ENCODE assay signal across 9 mouse cellular contexts in genomic region chr11:111532457-111532856, GRCm38 (mm10).
DNase-seq lines count a peak whose midpoint lies in the region; ATAC-seq and TF ChIP-seq lines count a peak whose summit lies in the region.
"Had no signal": no experiment of that assay in that cellular context is flagged by ENCODE, and none has a peak within 500 bp of the region (broad histone marks: within the 10 kb centered on the region; RNA-seq: fewer than 3 reads in every experiment).

No protein-coding gene starts in this region.

- no peak for TF ChIP-seq CTCF in kidney, adult 2 months (conservative IDR thresholded peaks at IDR 0.05; ENCODE audit: insufficient read depth, insufficient read length, low read depth, low read length)

- no peaks in the 10 kb centered on the region for H3K27me3 ChIP-seq in kidney, adult 2 months (replicated peaks; ENCODE audit: control insufficient read depth, insufficient read depth, low read length)
- H3K27me3 ChIP-seq in kidney, embryonic 16.5 days (ENCODE audit: insufficient read depth, low read length), result peaks cover 3% of the 10 kb centered on the region; the same call in 1 of the 2 replicates
- H3K27me3 ChIP-seq in intestine, embryonic 15.5 days (replicated peaks), result no peaks in the 10 kb centered on the region
- H3K27me3 ChIP-seq: embryonic facial prominence, embryonic 12.5 days had no signal

- no peak overlapping the region for H3K9ac ChIP-seq in kidney, embryonic 16.5 days (replicated peaks; ENCODE audit: low read length)
- H3K9ac ChIP-seq in intestine, embryonic 15.5 days, result no peak overlapping the region
- H3K9ac ChIP-seq: embryonic facial prominence, embryonic 12.5 days had no signal

- no peak for ATAC-seq in kidney, embryonic 16.5 days (ENCODE audit: low FRiP score, low TSS enrichment)
- no peak for ATAC-seq in intestine, embryonic 15.5 days

- H3K9me3 ChIP-seq in kidney, embryonic 16.5 days (ENCODE audit: low read length), result no peaks in the 10 kb centered on the region
- H3K9me3 ChIP-seq in intestine, embryonic 15.5 days, result no peaks in the 10 kb centered on the region
- H3K9me3 ChIP-seq: embryonic facial prominence, embryonic 12.5 days had no signal

- H3K4me2 ChIP-seq in kidney, embryonic 16.5 days (replicated peaks; ENCODE audit: low read depth, low read length), result no peak overlapping the region
- H3K4me2 ChIP-seq in intestine, embryonic 15.5 days (replicated peaks), result no peak overlapping the region
- H3K4me2 ChIP-seq: embryonic facial prominence, embryonic 12.5 days had no signal

- H3K27ac ChIP-seq in kidney, adult 2 months (ENCODE audit: insufficient read depth, low read depth, low read length), result no peak overlapping the region
- no peak overlapping the region for H3K27ac ChIP-seq in kidney, embryonic 16.5 days (ENCODE audit: low read length)
- no peak overlapping the region for H3K27ac ChIP-seq in intestine, embryonic 15.5 days
- H3K27ac ChIP-seq: embryonic facial prominence, embryonic 12.5 days had no signal

- no peak for TF ChIP-seq POLR2A in kidney, adult 2 months (IDR thresholded peaks at IDR 0.05; ENCODE audit: low read depth, low read length)

- no peak overlapping the region for H3K4me3 ChIP-seq in kidney, adult 2 months (ENCODE audit: insufficient read depth, low read depth, low read length)
- no peak overlapping the region for H3K4me3 ChIP-seq in kidney, embryonic 16.5 days (ENCODE audit: low read length)
- no peak overlapping the region for H3K4me3 ChIP-seq in intestine, embryonic 15.5 days (replicated peaks)
- H3K4me3 ChIP-seq: embryonic facial prominence, embryonic 12.5 days had no signal

- 18% methylated on average over 5 of the region's 5 CpGs for WGBS in kidney, adult 2 months
- 33% methylated on average over 5 of the region's 5 CpGs for whole genome bisulfite sequencing in kidney, embryonic 16.5 days
- WGBS in intestine, embryonic 15.5 days, result 28% methylated on average over 5 of the region's 5 CpGs

- H3K36me3 ChIP-seq in kidney, adult 2 months (ENCODE audit: control insufficient read depth, insufficient read depth, low read length), result no peaks in the 10 kb centered on the region
- no peaks in the 10 kb centered on the region for H3K36me3 ChIP-seq in kidney, embryonic 16.5 days (ENCODE audit: insufficient read depth, low read length)
- no peaks in the 10 kb centered on the region for H3K36me3 ChIP-seq in intestine, embryonic 15.5 days
- H3K36me3 ChIP-seq: embryonic facial prominence, embryonic 12.5 days had no signal

- H3K4me1 ChIP-seq in kidney, adult 2 months (ENCODE audit: control insufficient read depth, insufficient read depth, low read length), result no peaks in the 10 kb centered on the region
- no peaks in the 10 kb centered on the region for H3K4me1 ChIP-seq in kidney, embryonic 16.5 days (ENCODE audit: insufficient read depth, low read length)
- H3K4me1 ChIP-seq in intestine, embryonic 15.5 days (replicated peaks), result no peaks in the 10 kb centered on the region

- DNase-seq in kidney, adult 2 months, result peak; percentile 7
- DNase-seq in urinary bladder, postnatal 14 days (ENCODE audit: low spot score), result peak; percentile 8
- DNase-seq in urinary bladder, postnatal 36 days (ENCODE audit: low spot score in 2 of 2), result no peak
- peak; percentile 52 for DNase-seq in forelimb bud, embryonic 11.5 days (ENCODE audit: low read depth, low spot score)
- peak; percentile 41 for DNase-seq in right cerebral cortex, postnatal 4 days
- DNase-seq in gastrocnemius, adult 8-10 months (ENCODE audit: low spot score in 2 of 2), result no peak

Comparison
In these comparisons a context has a peak if more than half of its experiments do, and no peak if none do; other contexts are left out.
1. DNase-seq: peak in kidney, adult 2 months (single experiment), urinary bladder, postnatal 14 days (single experiment), forelimb bud, embryonic 11.5 days (single experiment) and right cerebral cortex, postnatal 4 days (single experiment); none in urinary bladder, postnatal 36 days (0 of 2) and gastrocnemius, adult 8-10 months (0 of 2).